Mouse (Mus musculus) embryonic facial prominence, embryonic 10.5 days (tissue): ENCODE data around the gene Cnga3. TPM values are rescaled to one million over a fixed set of nuclear protein-coding genes. Genes with fewer than 3 reads are reported as not detected.

ENCODE experiments used
- DNase-seq: peaks from one replicate; pipeline ENCODE4 v3.0.0-alpha.2; 2017; ENCODE audit warnings: low spot score
- H3K27ac ChIP-seq: fragments of 300-500 bp; sonication (generic); replicated peaks from 2 replicates; pipeline ENCODE4 v1.5.1; 2016; ENCODE audit warnings: mild to moderate bottlenecking
- H3K27me3 ChIP-seq: fragments of 300-500 bp; sonication (generic); replicated peaks from 2 replicates; pipeline ENCODE4 v1.6.1; 2016; ENCODE audit warnings: low read depth, mild to moderate bottlenecking; ENCODE audit not compliant: poor library complexity, severe bottlenecking
- H3K36me3 ChIP-seq: fragments of 300-500 bp; sonication (generic); replicated peaks from 2 replicates; pipeline ENCODE4 v1.6.1; 2016; ENCODE audit warnings: mild to moderate bottlenecking, moderate library complexity
- H3K4me1 ChIP-seq: fragments of 300-500 bp; sonication (generic); 2 replicates; pipeline ENCODE4 v1.6.1; 2016
- H3K4me3 ChIP-seq: fragments of 300-500 bp; sonication (generic); 2 replicates; pipeline ENCODE4 v1.5.1; 2016; ENCODE audit warnings: mild to moderate bottlenecking, moderate library complexity
- H3K9me3 ChIP-seq: fragments of 300-500 bp; sonication (generic); 2 replicates; pipeline ENCODE4 v1.6.1; 2016; ENCODE audit warnings: mild to moderate bottlenecking
- WGBS: fragments of 180-500 bp; shearing (Covaris S2); methylation state at CpG from one replicate; pipeline ENCODE4 v1.1.7; 2016; 5-methylcytosine and 5-hydroxymethylcytosine counted together
- polyA plus RNA-seq: library from polyadenylated mRNA; unstranded; fragments of >200 nt; fragmentation: Nextera tagmentation; extraction: Ambion mirVana; gene quantifications from 2 replicates; pipeline ENCODE4 v1.2.1, GENCODE M21; 2016

The Cnga3 gene
- polyA plus RNA-seq, 1 experiment from 2014 or later: not detected

DNA sequence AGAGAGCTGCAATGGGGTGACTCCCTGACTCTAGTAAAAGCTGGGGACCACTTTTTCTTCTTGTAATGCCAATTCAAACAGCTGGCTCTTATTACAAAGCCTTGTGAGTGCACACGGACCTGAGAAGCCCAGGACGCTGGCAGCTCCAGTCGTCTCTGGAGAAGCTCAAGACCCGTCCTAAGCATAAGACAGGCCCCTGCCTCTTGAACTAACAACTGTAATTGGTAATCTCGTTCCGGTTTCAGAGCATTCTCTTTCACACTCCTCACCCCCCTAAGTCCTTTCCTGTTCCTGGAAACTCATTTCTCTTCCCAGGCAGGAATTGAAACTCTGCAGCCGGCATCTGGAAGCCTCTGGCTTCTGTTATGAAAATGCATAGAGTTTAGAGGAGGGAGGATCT lies 7.8 kb downstream of the Cnga3 start:
- Histone ChIP-seq H3K36me3 (no peaks in the 10 kb centered on the region), H3K4me1 (peaks cover 13% of the 10 kb centered on the region), H3K27ac (no peak overlapping the region), H3K4me3 (no peak overlapping the region), H3K27me3 (no peaks in the 10 kb centered on the region), H3K9me3 (no peaks in the 10 kb centered on the region)
- WGBS: 71% methylated on average over 7 of the region's 7 CpGs
- peak; percentile 30 for DNase-seq

DNA sequence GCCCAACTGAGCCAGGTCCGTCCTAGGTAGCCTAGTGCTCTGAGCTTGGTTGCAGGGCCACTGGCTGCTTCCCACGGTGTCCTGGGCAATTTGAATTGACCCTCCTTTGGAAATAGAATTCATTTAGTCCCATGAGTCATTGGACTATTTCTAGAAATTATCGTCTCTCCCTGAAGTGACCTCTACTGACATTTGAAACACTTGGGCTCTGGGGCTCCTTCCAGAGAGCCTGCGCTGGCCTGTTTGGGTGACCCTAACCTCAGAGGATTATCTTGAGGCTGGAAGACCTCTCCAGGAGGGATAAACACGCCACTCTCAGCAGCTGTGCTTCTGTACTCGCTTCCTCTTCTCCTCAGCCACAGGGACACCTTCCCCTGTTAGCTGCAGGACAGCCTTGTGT lies 16.2 kb downstream of the Cnga3 start:
- H3K4me1 ChIP-seq: peaks cover 22% of the 10 kb centered on the region
- H3K27ac ChIP-seq: no peak overlapping the region
- no peaks in the 10 kb centered on the region for H3K9me3 ChIP-seq
- DNase-seq: no peak
- 60% methylated on average over 6 of the region's 6 CpGs for WGBS
- H3K27me3 ChIP-seq: no peaks in the 10 kb centered on the region
- H3K36me3 ChIP-seq: no peaks in the 10 kb centered on the region
- H3K4me3 ChIP-seq: no peak overlapping the region

DNA sequence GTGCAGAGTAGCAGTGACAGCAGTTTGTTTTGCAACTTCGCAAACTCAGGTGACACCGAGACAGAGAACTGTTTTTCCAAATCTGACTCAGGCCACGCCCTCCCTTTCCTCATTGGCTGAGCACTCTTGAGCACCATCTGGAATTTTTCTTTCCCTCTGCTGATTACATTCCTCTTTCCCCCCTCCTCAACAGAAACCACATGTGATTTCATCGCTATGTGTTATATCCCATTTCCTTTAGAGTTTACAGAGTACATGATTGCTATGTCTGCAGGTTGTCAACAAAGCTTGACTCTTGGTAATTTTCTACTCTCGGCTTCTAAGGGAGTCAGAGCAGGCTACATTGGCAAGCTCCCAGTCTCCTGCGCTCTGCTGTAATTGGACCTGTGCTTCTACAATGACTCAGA lies 17.1 kb downstream of the Cnga3 start:
- peak; percentile 40 for DNase-seq
- Histone ChIP-seq H3K36me3 (no peaks in the 10 kb centered on the region), H3K4me3 (no peak overlapping the region), H3K27ac (no peak overlapping the region), H3K27me3 (no peaks in the 10 kb centered on the region), H3K4me1 (peaks cover 22% of the 10 kb centered on the region), H3K9me3 (no peaks in the 10 kb centered on the region)
- 54% methylated on average over 6 of the region's 6 CpGs for WGBS

DNA sequence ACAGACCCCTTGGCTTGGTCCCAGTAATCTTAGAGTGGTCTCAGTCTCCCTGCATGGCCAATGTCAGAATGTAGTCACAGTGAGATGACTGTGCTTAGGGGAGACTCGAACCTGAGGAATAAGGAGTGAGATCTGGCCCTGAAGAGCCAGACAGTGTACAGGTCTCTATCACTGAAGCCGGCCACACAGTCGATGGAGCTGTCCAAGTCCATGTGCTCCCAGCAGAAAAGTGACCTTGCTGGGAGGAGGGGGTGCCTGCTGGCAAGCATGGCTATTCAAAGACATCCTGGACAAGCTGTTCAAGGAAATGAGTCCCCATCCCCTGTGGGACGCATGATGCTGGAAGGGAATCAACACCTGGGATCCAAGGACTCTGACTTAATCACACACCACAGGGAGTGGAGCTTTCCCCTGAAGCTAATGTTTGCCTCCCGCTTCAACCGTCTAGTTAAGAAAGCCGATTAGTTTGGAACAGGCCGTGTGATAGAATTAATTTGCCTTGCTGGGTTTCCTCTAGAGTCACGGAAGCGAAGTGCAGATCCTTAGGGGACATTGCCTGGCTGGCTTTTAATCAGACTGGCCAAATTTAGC lies 24.9 kb downstream of the Cnga3 start:
- no peaks in the 10 kb centered on the region for H3K27me3 ChIP-seq
- H3K4me1 ChIP-seq: peaks cover 11% of the 10 kb centered on the region
- WGBS: 78% methylated on average over 10 of the region's 10 CpGs
- no peak overlapping the region for H3K27ac ChIP-seq
- no peaks in the 10 kb centered on the region for H3K36me3 ChIP-seq
- H3K9me3 ChIP-seq: no peaks in the 10 kb centered on the region
- no peak for DNase-seq
- no peak overlapping the region for H3K4me3 ChIP-seq

DNA sequence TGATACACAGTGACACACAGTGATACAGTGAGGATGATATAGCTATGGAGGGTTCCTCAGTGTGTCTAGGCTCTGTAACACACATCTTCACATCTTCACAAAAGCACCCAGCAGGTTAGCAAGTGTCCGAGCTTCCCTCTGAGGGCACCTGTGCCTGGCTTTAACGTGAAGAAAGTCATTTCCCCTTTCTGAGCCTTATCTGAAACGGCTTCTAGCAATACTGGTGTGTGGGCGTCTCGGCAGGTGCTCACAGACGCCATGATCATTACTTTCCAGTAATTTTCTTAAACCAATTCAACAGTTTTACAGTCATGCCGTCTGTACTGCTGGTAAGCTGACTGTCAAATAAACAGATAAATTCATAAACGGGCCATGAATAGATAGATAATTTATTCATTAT lies 28.0 kb downstream of the Cnga3 start:
- Histone ChIP-seq H3K36me3 (no peaks in the 10 kb centered on the region), H3K9me3 (no peaks in the 10 kb centered on the region), H3K27ac (no peak overlapping the region), H3K4me3 (no peak overlapping the region), H3K4me1 (peaks cover 8% of the 10 kb centered on the region), H3K27me3 (no peaks in the 10 kb centered on the region)
- 83% methylated on average over 8 of the region's 8 CpGs for WGBS
- no peak for DNase-seq

DNA sequence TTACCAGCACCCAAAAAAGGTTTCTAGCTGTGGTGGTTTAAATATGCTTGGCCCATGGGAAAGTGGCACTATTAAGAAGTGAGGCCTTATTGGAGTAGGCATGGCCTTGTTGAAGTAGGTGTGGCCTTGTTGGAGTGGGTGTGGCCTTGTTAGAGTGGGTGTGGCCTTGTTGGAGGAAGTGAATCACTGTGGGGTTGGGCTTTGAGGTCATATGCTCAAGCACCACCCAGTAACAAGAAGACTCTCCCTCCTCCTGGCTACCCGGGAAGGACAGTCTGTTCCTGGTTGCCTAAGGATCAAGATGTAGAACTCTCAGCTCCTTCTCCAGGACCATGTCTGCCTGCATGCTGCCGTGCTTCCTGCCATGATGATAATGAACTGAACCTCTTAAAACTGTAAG lies 32.2 kb downstream of the Cnga3 start:
- no peak overlapping the region for H3K4me3 ChIP-seq
- no peaks in the 10 kb centered on the region for H3K36me3 ChIP-seq
- no peaks in the 10 kb centered on the region for H3K27me3 ChIP-seq
- WGBS: 88% methylated on average over 2 of the region's 2 CpGs
- no peaks in the 10 kb centered on the region for H3K9me3 ChIP-seq
- no peak for DNase-seq
- H3K27ac ChIP-seq: no peak overlapping the region
- peaks cover 3% of the 10 kb centered on the region; the same call in 1 of the 2 replicates for H3K4me1 ChIP-seq

DNA sequence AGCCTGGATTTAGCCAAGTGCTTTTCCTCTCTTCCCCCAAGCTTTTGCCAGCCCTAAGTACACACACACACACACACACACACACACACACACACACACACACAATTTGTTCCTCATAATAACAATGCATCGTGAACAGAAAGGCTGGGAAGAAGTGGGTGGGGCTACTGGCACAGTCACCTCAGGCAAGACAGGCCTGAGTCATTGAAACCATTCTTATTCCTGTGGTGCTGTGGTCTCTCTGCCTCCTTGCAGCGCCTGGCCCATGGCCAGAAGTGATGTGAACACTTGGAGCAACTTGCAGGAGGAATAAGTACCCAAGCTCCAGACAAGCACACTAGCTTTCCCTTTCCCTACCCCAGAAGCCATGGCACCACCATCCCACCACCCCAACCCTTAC lies 34.2 kb downstream of the Cnga3 start:
- Histone ChIP-seq H3K27me3 (no peaks in the 10 kb centered on the region), H3K36me3 (no peaks in the 10 kb centered on the region), H3K9me3 (no peaks in the 10 kb centered on the region), H3K4me1 (peaks cover 3% of the 10 kb centered on the region; the same call in 1 of the 2 replicates), H3K4me3 (no peak overlapping the region), H3K27ac (no peak overlapping the region; the same call in 1 of the 2 replicates)
- DNase-seq: no peak
- 37% methylated on average over 2 of the region's 2 CpGs for WGBS

DNA sequence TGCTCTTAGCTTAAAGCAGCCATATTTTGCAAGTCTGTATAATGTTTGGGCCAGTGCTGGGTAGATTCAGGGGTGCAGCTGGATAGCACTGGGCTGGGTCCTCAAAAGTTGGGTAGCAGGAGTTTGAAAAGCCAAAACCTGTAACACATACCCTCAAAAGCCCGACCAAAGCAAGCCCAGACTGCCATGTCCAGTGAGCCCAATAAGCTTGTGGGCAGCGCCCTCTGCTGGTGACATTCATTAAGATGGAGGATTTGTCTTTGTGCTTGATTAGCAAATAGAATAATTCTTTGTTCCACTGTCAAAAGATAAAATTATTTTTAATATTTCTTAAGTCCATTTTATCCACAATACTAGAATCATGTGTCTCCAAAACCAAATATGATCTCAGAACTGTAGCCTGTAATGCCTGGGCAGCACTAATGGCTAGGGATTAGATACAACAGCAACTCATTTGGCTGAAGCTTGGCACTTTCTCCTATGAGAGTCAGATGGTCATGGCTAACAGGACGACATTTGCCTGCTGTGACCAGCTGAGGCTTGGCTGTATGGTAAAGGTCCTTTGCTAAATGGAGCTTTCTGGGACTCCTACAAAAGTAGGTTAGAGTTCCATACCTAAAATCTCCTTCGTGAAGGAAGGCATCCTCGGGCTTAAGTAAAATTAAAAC lies 36.5 kb downstream of the Cnga3 start:
- Histone ChIP-seq H3K36me3 (no peaks in the 10 kb centered on the region), H3K4me1 (peaks cover 3% of the 10 kb centered on the region; the same call in 1 of the 2 replicates), H3K9me3 (no peaks in the 10 kb centered on the region), H3K27ac (no peak overlapping the region), H3K4me3 (no peak overlapping the region), H3K27me3 (no peaks in the 10 kb centered on the region)
- WGBS: 41% methylated on average over 5 of the region's 5 CpGs
- peak; percentile 85 for DNase-seq

DNA sequence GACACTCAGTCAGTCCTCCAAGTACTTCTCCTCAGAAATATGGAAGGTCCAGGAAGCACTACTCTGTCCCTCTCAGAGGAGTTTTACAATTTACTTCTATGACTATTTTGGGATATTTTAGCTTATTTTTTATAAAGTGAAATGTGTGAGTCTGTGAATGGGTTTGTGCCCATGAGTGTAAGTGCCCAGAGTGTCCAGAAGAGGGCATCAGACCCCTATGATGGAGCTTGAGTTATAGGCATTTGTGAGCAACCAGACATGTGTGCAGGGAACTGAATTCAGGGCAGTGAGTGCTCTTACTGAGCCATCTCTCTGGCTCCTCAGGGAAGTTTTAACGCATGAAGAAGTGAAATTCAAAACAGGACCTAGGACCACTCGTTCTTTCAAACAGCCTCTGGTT lies 44.2 kb downstream of the Cnga3 start:
- Histone ChIP-seq H3K4me1 (no peaks in the 10 kb centered on the region), H3K27me3 (no peaks in the 10 kb centered on the region), H3K36me3 (no peaks in the 10 kb centered on the region), H3K9me3 (no peaks in the 10 kb centered on the region), H3K27ac (no peak overlapping the region), H3K4me3 (no peak overlapping the region)
- DNase-seq: no peak
- 93% methylated on average over 2 of the region's 2 CpGs for WGBS

DNA sequence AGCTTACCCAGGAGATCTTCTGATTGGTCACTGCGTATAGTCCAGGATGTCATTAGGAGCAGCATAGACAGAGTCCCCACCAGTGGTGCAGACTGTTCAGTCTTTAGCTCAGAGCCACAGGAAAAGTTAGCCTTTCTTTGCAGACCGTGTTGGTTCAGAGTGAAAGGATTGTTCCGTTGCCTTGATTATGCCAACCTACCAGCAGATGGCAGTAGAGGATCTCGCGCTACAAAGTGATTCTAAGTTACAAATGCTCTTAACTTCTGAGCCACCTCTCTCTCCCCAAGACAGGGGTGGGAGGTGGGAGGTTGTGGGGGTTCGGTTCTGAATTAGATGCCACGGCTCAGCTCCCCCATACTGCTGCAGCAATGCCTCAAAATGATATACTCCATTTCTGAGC lies 58.2 kb downstream of the Cnga3 start:
- Histone ChIP-seq H3K27me3 (no peaks in the 10 kb centered on the region), H3K36me3 (no peaks in the 10 kb centered on the region), H3K4me1 (no peaks in the 10 kb centered on the region), H3K27ac (no peak overlapping the region), H3K9me3 (no peaks in the 10 kb centered on the region), H3K4me3 (no peak overlapping the region)
- WGBS: 11% methylated on average over 7 of the region's 7 CpGs
- DNase-seq: peak; percentile 63

DNA sequence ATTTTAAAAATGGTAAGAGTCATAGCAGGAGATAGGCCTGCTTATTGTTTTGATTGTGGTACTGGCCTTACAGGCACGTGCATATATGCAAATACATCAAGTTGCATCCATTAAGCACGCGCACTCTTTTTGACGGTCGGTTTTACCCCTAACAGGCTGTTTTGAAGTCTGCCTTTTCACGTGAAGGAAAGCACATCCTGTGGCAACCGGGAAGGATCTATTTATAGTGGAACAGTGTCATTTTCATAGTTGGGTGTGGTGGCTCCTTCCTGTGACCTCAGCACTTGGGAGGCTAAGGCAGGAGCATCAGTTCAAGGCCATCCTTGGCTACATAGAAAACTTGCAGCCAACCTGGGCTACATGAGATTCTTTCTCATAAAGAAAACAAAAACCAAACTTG lies 72.3 kb downstream of the Cnga3 start:
- Histone ChIP-seq H3K4me1 (no peaks in the 10 kb centered on the region), H3K27ac (no peak overlapping the region), H3K9me3 (0 out of 2 replicates have a peak, but pooled peaks cover 2% of the 10 kb centered on the region), H3K36me3 (no peaks in the 10 kb centered on the region), H3K4me3 (no peak overlapping the region), H3K27me3 (no peaks in the 10 kb centered on the region)
- WGBS: 80% methylated on average over 7 of the region's 7 CpGs
- no peak for DNase-seq

DNA sequence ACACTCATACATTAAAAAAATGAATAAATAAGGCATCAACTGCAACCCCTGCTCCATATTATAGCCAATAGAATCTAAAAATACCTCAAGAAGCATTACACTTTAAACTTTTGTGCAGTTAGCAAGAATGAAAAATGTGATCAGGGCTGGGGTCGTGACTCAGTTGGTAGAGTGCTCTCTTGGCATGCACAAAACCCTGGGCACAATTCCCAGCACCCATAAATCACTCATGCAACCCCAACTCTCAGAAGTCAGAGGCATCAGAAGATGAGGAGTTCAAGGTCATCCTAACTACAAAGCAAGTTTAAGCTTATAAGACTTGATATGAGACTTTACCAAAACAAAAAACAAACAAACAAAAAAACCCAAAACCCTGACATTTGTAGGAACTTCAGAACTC lies 73.5 kb downstream of the Cnga3 start:
- Histone ChIP-seq H3K27me3 (no peaks in the 10 kb centered on the region), H3K4me1 (no peaks in the 10 kb centered on the region), H3K36me3 (no peaks in the 10 kb centered on the region), H3K9me3 (0 out of 2 replicates have a peak, but pooled peaks cover 2% of the 10 kb centered on the region), H3K4me3 (no peak overlapping the region), H3K27ac (no peak overlapping the region)
- WGBS: 80% methylated on average over 1 of the region's 1 CpGs
- DNase-seq: no peak

DNA sequence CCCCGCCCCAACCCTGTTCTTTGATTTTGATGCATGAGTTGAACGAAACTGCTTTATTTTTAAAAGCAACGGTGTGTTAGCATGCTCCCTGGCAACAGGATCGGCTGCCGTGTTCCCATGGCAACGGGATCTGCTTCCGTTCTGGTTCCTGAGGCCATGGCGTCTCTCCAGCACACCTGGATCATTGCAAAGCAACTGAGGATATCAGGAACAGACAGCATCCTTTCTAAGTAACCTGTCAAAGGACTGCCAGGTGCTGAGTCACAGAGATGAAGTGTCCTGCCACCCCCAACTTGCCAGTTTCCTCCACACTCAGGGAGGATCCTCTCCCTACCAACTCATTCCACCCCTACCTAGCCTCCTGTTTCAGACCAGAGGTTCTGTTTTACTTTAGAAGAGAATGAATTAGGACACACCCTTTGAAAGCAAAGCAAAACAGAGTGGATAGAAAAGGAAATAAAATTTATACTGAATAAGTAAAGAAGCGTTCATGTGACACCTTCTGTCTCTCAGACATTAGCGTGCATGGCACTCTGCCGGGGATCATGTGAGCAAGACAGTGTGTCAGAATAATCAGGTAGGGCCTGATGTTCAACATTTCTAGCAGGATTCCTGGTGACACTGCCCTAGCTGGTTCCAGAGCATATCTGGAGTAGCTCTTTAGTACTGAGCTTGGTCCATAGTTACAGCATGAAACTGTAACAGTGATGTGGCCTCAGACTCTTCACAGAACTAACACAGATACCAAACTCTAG lies 74.1 kb downstream of the Cnga3 start:
- no peak overlapping the region for H3K4me3 ChIP-seq
- no peaks in the 10 kb centered on the region for H3K27me3 ChIP-seq
- H3K4me1 ChIP-seq: no peaks in the 10 kb centered on the region
- DNase-seq: peak; percentile 21
- no peaks in the 10 kb centered on the region for H3K36me3 ChIP-seq
- WGBS: 81% methylated on average over 11 of the region's 11 CpGs
- 0 out of 2 replicates have a peak, but pooled peaks cover 2% of the 10 kb centered on the region for H3K9me3 ChIP-seq
- H3K27ac ChIP-seq: no peak overlapping the region
